Mouse (Mus musculus) frontal cortex, postnatal 36 days (tissue): ENCODE results near the gene Gtf2h3.
"Not testable (repeated sequence)": the region's sequence is repeated elsewhere in the genome, so short reads cannot be mapped to it uniquely, and the experiment has no call there.

Experiments used
- DNase-seq, 2 experiments: peaks; one replicate each; pipeline ENCODE4 v3.0.0; 2022; ENCODE audit warnings: low spot score in 2 of 2

Gtf2h3 gene

DNA sequence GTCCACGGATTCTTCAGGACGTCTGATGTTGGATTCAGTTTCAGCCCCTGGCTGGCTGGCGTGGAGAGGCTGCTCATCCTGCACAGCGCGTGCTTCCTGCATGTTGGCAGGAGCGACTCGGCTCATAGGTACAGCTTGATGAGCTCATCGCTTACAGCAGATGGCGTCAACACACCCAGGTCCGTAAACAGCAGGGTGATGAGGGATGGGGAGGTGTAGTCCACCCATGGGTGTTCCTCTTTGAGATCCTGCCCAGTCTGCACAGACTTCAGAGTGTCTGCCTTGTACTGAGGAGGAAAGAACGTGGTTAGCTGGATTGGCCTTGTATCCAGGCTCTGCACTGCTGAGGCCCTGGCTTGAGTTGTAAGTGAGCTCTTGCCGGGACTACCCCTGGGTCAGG lies 7.9 kb upstream of the Gtf2h3 start:
- DNase-seq: peak; percentile 58 to 70

GRCm38 (mm10) chr5:124575467-124575866 lies 3.5 kb upstream of the Gtf2h3 start:
- DNase-seq: no peak

GRCm38 (mm10) chr5:124582515-124582914 lies 3.6 kb downstream of the Gtf2h3 start:
- no peak for DNase-seq

DNA sequence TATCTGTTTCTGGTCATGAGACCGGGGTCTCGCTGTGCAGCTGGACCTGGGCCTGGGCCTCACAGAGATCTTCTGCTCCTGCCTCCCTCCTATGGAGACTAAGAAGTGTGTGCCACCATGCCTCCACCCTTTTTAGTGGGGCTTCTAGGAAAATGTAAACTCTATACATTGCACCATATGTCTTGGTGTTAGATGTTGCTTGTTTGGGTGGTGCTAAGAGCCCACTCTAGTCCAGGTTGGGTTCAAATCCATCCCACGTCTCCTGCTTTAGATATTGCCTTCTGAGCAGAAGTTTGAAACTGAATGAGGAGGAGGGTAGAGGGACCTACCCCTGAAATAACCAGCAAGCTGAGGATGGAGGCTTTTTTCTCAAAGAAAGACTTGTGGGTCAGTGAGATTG lies 13.8 kb downstream of the Gtf2h3 start:
- DNase-seq: peak in 1 of 2 experiments; percentile 16

- peak; percentile 92 to 96 for DNase-seq
These were observed 19.6 kb downstream of the Gtf2h3 start for GRCm38 (mm10) chr5:124598224-124599174.

- DNase-seq: not testable (repeated sequence)
These were observed 20.8 kb downstream of the Gtf2h3 start for GRCm38 (mm10) chr5:124599726-124600125.

GRCm38 (mm10) chr5:124602349-124602748 lies 23.4 kb downstream of the Gtf2h3 start:
- DNase-seq: peak; percentile 50 to 56

GRCm38 (mm10) chr5:124604296-124604695 lies 25.4 kb downstream of the Gtf2h3 start:
- no peak for DNase-seq

- no peak for DNase-seq
These were observed 26.2 kb downstream of the Gtf2h3 start for GRCm38 (mm10) chr5:124605041-124605622.

- DNase-seq: no peak
These were observed 32.0 kb downstream of the Gtf2h3 start for GRCm38 (mm10) chr5:124610965-124611364.

GRCm38 (mm10) chr5:124614709-124615108 lies 35.8 kb downstream of the Gtf2h3 start:
- no peak for DNase-seq

DNA sequence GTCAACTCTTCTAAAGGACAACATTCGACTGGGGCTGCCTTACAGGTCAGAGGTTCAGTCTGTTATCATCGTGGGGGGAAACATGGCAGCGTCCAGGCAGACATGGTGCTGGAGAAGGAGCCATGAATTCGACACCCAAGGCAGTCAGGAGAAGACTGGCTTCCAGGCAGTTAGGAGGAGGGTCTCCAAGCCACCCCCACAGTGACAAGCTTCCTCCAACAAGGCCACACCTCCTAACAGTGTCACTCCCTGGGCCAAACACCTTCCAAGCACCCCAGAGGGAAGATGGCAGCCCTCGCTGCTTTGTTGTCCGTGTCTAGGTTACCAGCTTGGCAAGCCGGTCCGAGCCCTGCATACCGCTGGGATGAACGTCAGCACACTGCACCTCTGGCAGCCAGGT lies 39.8 kb downstream of the Gtf2h3 start:
- DNase-seq: no peak

- DNase-seq: peak in 1 of 2 experiments; percentile 11
These were observed 42.4 kb downstream of the Gtf2h3 start for GRCm38 (mm10) chr5:124621362-124621761.

DNA sequence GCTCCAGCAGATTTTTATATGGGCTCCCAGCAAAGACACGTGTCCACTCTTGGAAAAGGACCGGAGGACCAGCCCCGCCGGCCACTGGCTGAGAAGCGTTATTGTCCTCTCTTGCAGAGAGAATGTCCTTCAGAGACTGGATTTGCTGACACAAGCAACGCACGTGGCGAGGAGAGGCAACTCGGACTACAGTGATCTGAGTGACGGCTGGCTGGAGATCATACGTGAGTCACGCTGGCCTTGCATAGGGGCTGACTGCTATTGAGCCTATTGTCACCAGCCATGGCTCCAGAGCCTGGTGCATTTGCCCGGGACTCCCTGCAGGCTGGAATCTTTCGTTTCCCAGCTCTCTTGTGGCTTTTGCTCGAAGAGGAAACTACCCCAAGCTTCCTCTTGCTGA lies 44.0 kb downstream of the Gtf2h3 start:
- no peak for DNase-seq

- no peak for DNase-seq
These were observed 45.4 kb downstream of the Gtf2h3 start for GRCm38 (mm10) chr5:124624291-124624690.

GRCm38 (mm10) chr5:124628448-124629363 lies 49.8 kb downstream of the Gtf2h3 start, which contains the start of gene Atp6v0a2:
Atp6v0a2 (plus strand) TSS chr5:124628576.
- peak; percentile 93 to 94 for DNase-seq

- no peak for DNase-seq
These were observed 50.7 kb downstream of the Gtf2h3 start for GRCm38 (mm10) chr5:124629641-124630040.

- DNase-seq: no peak
These were observed 52.7 kb downstream of the Gtf2h3 start for GRCm38 (mm10) chr5:124631685-124632084.

- DNase-seq: no peak
These were observed 53.5 kb downstream of the Gtf2h3 start for GRCm38 (mm10) chr5:124632461-124632860.

DNA sequence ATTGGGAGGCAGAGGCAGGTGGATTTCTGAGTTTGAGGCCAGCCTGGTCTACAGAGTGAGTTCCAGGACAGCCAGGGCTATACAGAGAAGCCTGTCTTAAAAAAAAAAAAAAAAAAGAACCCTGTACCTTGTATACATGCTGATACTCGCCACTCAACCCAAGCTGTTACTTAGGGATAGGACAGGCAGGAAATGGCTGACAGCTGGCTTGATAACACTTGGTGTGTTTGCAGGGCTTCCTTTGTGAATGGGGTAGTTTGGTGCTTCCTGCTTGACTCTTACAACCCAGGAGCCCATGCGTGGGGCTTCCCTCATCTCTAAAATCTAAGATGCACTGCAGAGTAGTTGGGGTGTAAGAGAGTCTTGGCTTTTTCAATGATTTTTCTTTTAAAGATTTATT lies 54.5 kb downstream of the Gtf2h3 start:
- no peak for DNase-seq

DNA sequence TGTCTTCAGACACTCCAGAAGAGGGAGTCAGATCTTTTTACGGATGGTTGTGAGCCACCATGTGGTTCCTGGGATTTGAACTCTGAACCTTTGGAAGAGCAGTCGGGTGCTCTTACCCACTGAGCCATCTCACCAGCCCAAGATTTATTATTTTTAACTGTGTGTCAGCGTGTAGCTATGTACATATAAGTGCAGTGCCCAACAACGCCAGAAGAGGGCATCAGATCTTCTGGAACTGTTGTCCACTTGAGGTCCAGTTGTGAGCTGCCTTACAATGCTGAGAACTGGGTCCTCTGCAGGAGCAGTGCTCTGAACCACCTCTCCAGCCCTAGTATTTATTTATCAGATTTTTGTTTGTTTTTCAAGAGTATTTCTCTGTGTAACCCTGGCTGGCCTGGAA lies 56.1 kb downstream of the Gtf2h3 start:
- DNase-seq: not testable (repeated sequence)

DNA sequence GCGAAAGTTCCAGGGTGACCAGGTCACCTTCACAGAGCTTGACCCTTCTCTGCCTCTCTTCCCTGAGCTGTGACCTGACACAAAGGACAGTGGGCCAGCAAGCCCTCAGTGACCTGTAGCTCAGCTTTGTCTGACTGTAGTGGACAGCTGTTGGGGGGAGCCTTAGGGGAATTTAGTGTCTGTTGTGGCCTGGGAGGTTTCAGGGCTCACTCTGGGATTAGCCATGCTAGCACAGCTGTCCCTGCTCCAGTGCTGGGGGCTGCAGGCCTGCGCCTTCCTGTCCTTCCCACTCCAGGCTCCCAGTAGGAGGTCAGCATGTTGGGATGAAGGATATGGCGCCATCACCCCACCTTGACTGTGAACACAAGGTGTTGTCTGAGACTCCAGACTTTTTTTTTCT lies 57.2 kb downstream of the Gtf2h3 start:
- no peak for DNase-seq
